Mouse (Mus musculus) brain, embryonic 14.5 days (tissue): ENCODE measurements around the gene Mapkapk3.

Experiments
- CTCF ChIP-seq: fragments of 200-500 bp; IDR thresholded peaks from 2 replicates; pipeline ENCODE4 v1.5.1; 2012; ENCODE audit warnings: inconsistent platforms, mild to moderate bottlenecking, moderate library complexity, borderline replicate concordance; ENCODE audit not compliant: insufficient read depth, insufficient read length; ENCODE audit errors: extremely low read depth
- POLR2A ChIP-seq: fragments of 200-500 bp; IDR thresholded peaks from 2 replicates; pipeline ENCODE4 v1.6.1; 2012; ENCODE audit warnings: mild to moderate bottlenecking, inconsistent platforms, borderline replicate concordance; ENCODE audit not compliant: poor library complexity, insufficient read depth, insufficient read length, severe bottlenecking; ENCODE audit errors: extremely low read depth

DNA sequence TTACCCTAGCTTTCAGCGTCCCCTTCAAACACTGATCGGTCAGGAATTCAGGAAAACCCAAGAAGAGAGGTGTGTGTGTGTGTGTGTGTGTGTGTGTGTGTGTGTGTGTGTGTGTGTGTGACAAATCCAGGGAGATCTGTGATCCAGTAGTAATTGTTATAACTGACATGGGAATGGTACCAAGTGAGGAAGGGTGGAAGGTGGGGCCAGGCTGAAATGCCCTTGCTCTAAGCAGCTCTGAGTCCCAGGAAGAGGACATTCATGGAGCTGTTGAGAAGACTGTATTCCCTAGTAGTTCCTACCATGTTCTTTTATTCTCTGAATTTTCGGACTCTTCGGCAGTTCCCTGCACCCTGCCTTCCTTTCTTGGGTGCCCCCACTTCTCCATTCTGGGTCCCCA, 8.0 kb upstream of the Mapkapk3 start:
- no peak for TF ChIP-seq CTCF
- TF ChIP-seq POLR2A = no peak
